Mouse (Mus musculus) embryonic facial prominence, embryonic 13.5 days (tissue): ENCODE results near the gene Hoxa9. TPM values are rescaled to one million over a fixed set of nuclear protein-coding genes. Genes with fewer than 3 reads are reported as not detected.

Source experiments
- ATAC-seq: fragments of 200-750 bp; cut with Nextera tagmentation; 2 replicates; pipeline ENCODE4 v1.8.0; 2017; ENCODE audit warnings: low read depth; ENCODE audit not compliant: insufficient number of reproducible peaks, insufficient read depth, low FRiP score, low TSS enrichment
- H3K27ac ChIP-seq: fragments of 300-500 bp; sonication (generic); 2 replicates; pipeline ENCODE4 v1.5.1; 2015; ENCODE audit warnings: moderate library complexity, mild to moderate bottlenecking, inconsistent platforms
- H3K27me3 ChIP-seq: fragments of 300-500 bp; sonication (generic); 2 replicates; pipeline ENCODE4 v1.6.1; 2015; ENCODE audit warnings: mild to moderate bottlenecking, inconsistent platforms
- H3K36me3 ChIP-seq: fragments of 300-500 bp; sonication (generic); 2 replicates; pipeline ENCODE4 v1.6.1; 2015; ENCODE audit warnings: mild to moderate bottlenecking, inconsistent platforms
- H3K4me1 ChIP-seq: fragments of 300-500 bp; sonication (generic); 2 replicates; pipeline ENCODE4 v1.6.1; 2015; ENCODE audit warnings: inconsistent platforms
- H3K4me2 ChIP-seq: fragments of 300-500 bp; sonication (generic); 2 replicates; pipeline ENCODE4 v1.6.1; 2015; ENCODE audit warnings: moderate library complexity, mild to moderate bottlenecking, inconsistent platforms
- H3K4me3 ChIP-seq: fragments of 300-500 bp; sonication (generic); 2 replicates; pipeline ENCODE4 v1.5.1; 2015; ENCODE audit warnings: mild to moderate bottlenecking, inconsistent platforms
- H3K9ac ChIP-seq: fragments of 300-500 bp; sonication (generic); 2 replicates; pipeline ENCODE4 v1.6.1; 2015; ENCODE audit warnings: mild to moderate bottlenecking, inconsistent platforms
- H3K9me3 ChIP-seq: fragments of 300-500 bp; sonication (generic); 2 replicates; pipeline ENCODE4 v1.6.1; 2016; ENCODE audit warnings: inconsistent platforms
- WGBS: fragments of 180-500 bp; shearing (Covaris S2); methylation state at CpG from one replicate; pipeline ENCODE4 v1.1.7; 2015; ENCODE audit warnings: mixed read lengths; 5-methylcytosine and 5-hydroxymethylcytosine counted together
- polyA plus RNA-seq: library from polyadenylated mRNA; unstranded; fragments of >200 nt; fragmentation: Nextera tagmentation; extraction: Ambion mirVana; gene quantifications from 2 replicates; pipeline ENCODE4 v1.2.1, GENCODE M21; 2015

The Hoxa9 gene
- polyA plus RNA-seq, 1 experiment from 2014 or later = not detected

DNA sequence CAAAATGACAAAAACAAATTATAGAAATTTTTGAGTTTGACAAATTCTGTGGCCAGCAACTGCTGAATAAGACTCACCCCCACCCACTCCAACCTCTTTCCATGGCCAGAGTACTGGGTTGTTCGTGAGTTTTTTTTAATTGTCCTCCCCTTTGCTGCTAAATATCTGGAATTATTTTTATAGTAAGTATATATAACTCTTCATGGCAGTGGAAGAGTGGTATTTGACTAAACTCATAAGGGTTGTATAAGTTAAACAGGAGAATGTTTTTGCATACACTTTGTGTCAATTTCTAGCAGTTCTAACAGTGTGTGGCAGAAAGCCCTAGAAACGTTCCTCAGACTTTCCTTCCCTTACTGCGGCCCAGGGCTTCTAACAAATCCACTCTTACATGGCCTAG lies 36.8 kb upstream of the Hoxa9 start:
- no peak for ATAC-seq
- Histone ChIP-seq H3K36me3 (no peaks in the 10 kb centered on the region), H3K4me1 (no peaks in the 10 kb centered on the region), H3K27ac (no peak overlapping the region), H3K4me2 (no peak overlapping the region), H3K27me3 (peaks cover 97% of the 10 kb centered on the region), H3K9me3 (no peaks in the 10 kb centered on the region), H3K4me3 (no peak overlapping the region), H3K9ac (no peak overlapping the region)
- 5% methylated on average over 3 of the region's 3 CpGs for WGBS

DNA sequence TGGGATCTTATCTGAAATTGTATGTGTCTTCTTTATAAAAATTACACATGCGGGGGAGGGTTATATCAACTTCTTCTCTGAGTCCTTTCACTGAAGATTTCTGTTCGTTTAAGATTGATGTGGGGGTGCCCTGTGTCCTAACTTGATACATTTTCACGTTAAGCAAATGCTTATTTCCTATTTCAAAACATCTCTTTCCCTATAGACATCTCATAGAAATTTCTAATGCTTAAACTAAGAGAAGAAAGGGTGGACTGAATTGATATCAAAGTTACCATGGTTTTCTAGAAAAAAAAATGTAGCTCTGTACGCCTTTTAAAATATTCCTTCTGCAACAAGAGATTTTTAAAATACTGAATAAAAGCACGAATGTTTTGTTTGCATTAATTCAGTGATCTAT lies 36.3 kb upstream of the Hoxa9 start:
- ATAC-seq = no peak
- Histone ChIP-seq H3K4me1 (no peaks in the 10 kb centered on the region), H3K4me3 (no peak overlapping the region), H3K27ac (no peak overlapping the region), H3K9me3 (no peaks in the 10 kb centered on the region), H3K4me2 (no peak overlapping the region), H3K9ac (no peak overlapping the region), H3K36me3 (no peaks in the 10 kb centered on the region), H3K27me3 (peaks cover 97% of the 10 kb centered on the region)
- 18% methylated on average over 5 of the region's 5 CpGs for WGBS

GRCm38 (mm10) chr6:52266666-52266985 lies 35.7 kb upstream of the Hoxa9 start:
- Histone ChIP-seq H3K4me1 (no peaks in the 10 kb centered on the region), H3K9me3 (no peaks in the 10 kb centered on the region), H3K4me3 (no peak overlapping the region), H3K27ac (no peak overlapping the region), H3K27me3 (peaks cover 98% of the 10 kb centered on the region), H3K9ac (no peak overlapping the region), H3K4me2 (no peak overlapping the region), H3K36me3 (no peaks in the 10 kb centered on the region)
- ATAC-seq = no peak
- under 1% methylated on average over 9 of the region's 9 CpGs for WGBS

GRCm38 (mm10) chr6:52265913-52266665 lies 35.2 kb upstream of the Hoxa9 start:
- no peaks in the 10 kb centered on the region for H3K36me3 ChIP-seq
- H3K4me2 ChIP-seq = no peak overlapping the region
- no peak for ATAC-seq
- H3K9ac ChIP-seq = no peak overlapping the region
- peaks cover 98% of the 10 kb centered on the region for H3K27me3 ChIP-seq
- no peaks in the 10 kb centered on the region for H3K9me3 ChIP-seq
- 0 out of 2 replicates have a peak, but pooled peaks cover under 1% of the 10 kb centered on the region for H3K4me1 ChIP-seq
- WGBS = under 1% methylated on average over 19 of the region's 19 CpGs
- no peak overlapping the region for H3K4me3 ChIP-seq
- no peak overlapping the region for H3K27ac ChIP-seq

- peaks cover 6% of the 10 kb centered on the region for H3K4me1 ChIP-seq
- no peak overlapping the region for H3K27ac ChIP-seq
- no peak overlapping the region for H3K4me2 ChIP-seq
- no peak for ATAC-seq
- peaks cover 98% of the 10 kb centered on the region for H3K27me3 ChIP-seq
- no peaks in the 10 kb centered on the region for H3K9me3 ChIP-seq
- no peaks in the 10 kb centered on the region for H3K36me3 ChIP-seq
- H3K4me3 ChIP-seq = no peak overlapping the region
- WGBS = 1% methylated on average over 18 of the region's 18 CpGs
- no peak overlapping the region for H3K9ac ChIP-seq
These were observed 34.5 kb upstream of the Hoxa9 start for GRCm38 (mm10) chr6:52265306-52265912.

- WGBS = 2% methylated on average over 5 of the region's 5 CpGs
- Histone ChIP-seq H3K27me3 (peaks cover 98% of the 10 kb centered on the region), H3K36me3 (no peaks in the 10 kb centered on the region), H3K4me3 (no peak overlapping the region), H3K9me3 (no peaks in the 10 kb centered on the region), H3K9ac (no peak overlapping the region), H3K27ac (no peak overlapping the region), H3K4me1 (peaks cover 10% of the 10 kb centered on the region), H3K4me2 (no peak overlapping the region)
- no peak for ATAC-seq
These were observed 33.4 kb upstream of the Hoxa9 start for GRCm38 (mm10) chr6:52264106-52264790.

- ATAC-seq = no peak
- H3K27ac ChIP-seq = no peak overlapping the region
- no peak overlapping the region for H3K4me3 ChIP-seq
- peaks cover 10% of the 10 kb centered on the region for H3K4me1 ChIP-seq
- WGBS = 2% methylated on average over 6 of the region's 6 CpGs
- no peaks in the 10 kb centered on the region for H3K36me3 ChIP-seq
- no peaks in the 10 kb centered on the region for H3K9me3 ChIP-seq
- no peak overlapping the region for H3K9ac ChIP-seq
- H3K4me2 ChIP-seq = no peak overlapping the region
- H3K27me3 ChIP-seq = peaks cover 98% of the 10 kb centered on the region
These were observed 32.4 kb upstream of the Hoxa9 start for GRCm38 (mm10) chr6:52263321-52263585.

GRCm38 (mm10) chr6:52262463-52263320 lies 31.8 kb upstream of the Hoxa9 start:
- no peaks in the 10 kb centered on the region for H3K36me3 ChIP-seq
- no peak overlapping the region for H3K4me3 ChIP-seq
- no peak overlapping the region for H3K4me2 ChIP-seq
- no peak overlapping the region for H3K27ac ChIP-seq
- H3K4me1 ChIP-seq = peaks cover 10% of the 10 kb centered on the region
- ATAC-seq = no peak
- H3K9ac ChIP-seq = no peak overlapping the region
- peaks cover 96% of the 10 kb centered on the region for H3K27me3 ChIP-seq
- H3K9me3 ChIP-seq = no peaks in the 10 kb centered on the region
- 2% methylated on average over 24 of the region's 24 CpGs for WGBS

GRCm38 (mm10) chr6:52261751-52262462 lies 31.0 kb upstream of the Hoxa9 start:
- peaks cover 98% of the 10 kb centered on the region for H3K27me3 ChIP-seq
- no peak overlapping the region for H3K4me3 ChIP-seq
- no peak overlapping the region for H3K9ac ChIP-seq
- WGBS = 2% methylated on average over 9 of the region's 9 CpGs
- H3K27ac ChIP-seq = no peak overlapping the region
- no peak for ATAC-seq
- no peak overlapping the region for H3K4me2 ChIP-seq
- peaks cover 10% of the 10 kb centered on the region for H3K4me1 ChIP-seq
- no peaks in the 10 kb centered on the region for H3K9me3 ChIP-seq
- H3K36me3 ChIP-seq = no peaks in the 10 kb centered on the region

GRCm38 (mm10) chr6:52260654-52261575 lies 30.0 kb upstream of the Hoxa9 start, which contains the start of gene Hoxa13:
Gene Hoxa13, minus strand, starts transcription at chr6:52260880.
- no peak for ATAC-seq
- Histone ChIP-seq H3K4me1 (peaks cover 10% of the 10 kb centered on the region), H3K4me3 (peak within 1 kb of the TSS; percentile 42), H3K9me3 (no peaks in the 10 kb centered on the region), H3K4me2 (peak within 1 kb of the TSS; percentile 62), H3K9ac (no peak within 1 kb of the TSS), H3K36me3 (no peaks in the 10 kb centered on the region), H3K27ac (no peak within 1 kb of the TSS), H3K27me3 (peaks cover 97% of the 10 kb centered on the region)
- whole genome bisulfite sequencing = under 1% methylated on average over 65 of the region's 72 CpGs
